Mouse (Mus musculus) bone marrow, adult 2 months (tissue): Measurements from ENCODE around the gene Aup1.

Experiments used
- CTCF ChIP-seq: fragments of 200-500 bp; IDR thresholded peaks from 2 replicates; pipeline ENCODE4 v1.5.1; 2011; ENCODE audit warnings: low read length, control low read depth; ENCODE audit not compliant: control insufficient read depth, insufficient read depth
- POLR2A ChIP-seq: fragments of 200-500 bp; IDR thresholded peaks from 2 replicates; pipeline ENCODE4 v1.6.1; 2011; ENCODE audit warnings: low read depth, mild to moderate bottlenecking, control low read depth, low read length, borderline replicate concordance; ENCODE audit not compliant: control insufficient read depth

- TF ChIP-seq CTCF (no peak), POLR2A (no peak)
These were observed 33.3 kb upstream of the Aup1 start for GRCm38 (mm10) chr6:83020836-83021593.
